Mouse (Mus musculus) E14TG2a.4 (cell line): ENCODE results near the gene Incenp.

Experiments
- CTCF ChIP-seq: conservative IDR thresholded peaks from 2 replicates; pipeline ENCODE4 v1.5.1; 2014; ENCODE audit warnings: low read length
- NANOG ChIP-seq: IDR thresholded peaks from 2 replicates; pipeline ENCODE4 v1.6.1; 2014; ENCODE audit warnings: borderline replicate concordance, low read length, mixed read lengths
- POU5F1 ChIP-seq: IDR thresholded peaks from 2 replicates; pipeline ENCODE4 v1.6.1; 2014; ENCODE audit warnings: low read length, borderline replicate concordance

GRCm38 (mm10) chr19:9847262-9847661 lies 52.1 kb downstream of the Incenp start, which contains the start of gene Scgb2a2:
- TF ChIP-seq CTCF = no peak
- TF ChIP-seq NANOG = no peak
- TF ChIP-seq POU5F1 = no peak
